Mouse (Mus musculus) spleen, embryonic (tissue): ENCODE results near the gene Alk.

Experiments
- CTCF ChIA-PET: fragments of 350-600 bp; sonication (Branson Sonifier 250); formaldehyde crosslinking; loops from one replicate; lab custom pipeline; 2022; lab: Charles Lee

Gene Alk

DNA sequence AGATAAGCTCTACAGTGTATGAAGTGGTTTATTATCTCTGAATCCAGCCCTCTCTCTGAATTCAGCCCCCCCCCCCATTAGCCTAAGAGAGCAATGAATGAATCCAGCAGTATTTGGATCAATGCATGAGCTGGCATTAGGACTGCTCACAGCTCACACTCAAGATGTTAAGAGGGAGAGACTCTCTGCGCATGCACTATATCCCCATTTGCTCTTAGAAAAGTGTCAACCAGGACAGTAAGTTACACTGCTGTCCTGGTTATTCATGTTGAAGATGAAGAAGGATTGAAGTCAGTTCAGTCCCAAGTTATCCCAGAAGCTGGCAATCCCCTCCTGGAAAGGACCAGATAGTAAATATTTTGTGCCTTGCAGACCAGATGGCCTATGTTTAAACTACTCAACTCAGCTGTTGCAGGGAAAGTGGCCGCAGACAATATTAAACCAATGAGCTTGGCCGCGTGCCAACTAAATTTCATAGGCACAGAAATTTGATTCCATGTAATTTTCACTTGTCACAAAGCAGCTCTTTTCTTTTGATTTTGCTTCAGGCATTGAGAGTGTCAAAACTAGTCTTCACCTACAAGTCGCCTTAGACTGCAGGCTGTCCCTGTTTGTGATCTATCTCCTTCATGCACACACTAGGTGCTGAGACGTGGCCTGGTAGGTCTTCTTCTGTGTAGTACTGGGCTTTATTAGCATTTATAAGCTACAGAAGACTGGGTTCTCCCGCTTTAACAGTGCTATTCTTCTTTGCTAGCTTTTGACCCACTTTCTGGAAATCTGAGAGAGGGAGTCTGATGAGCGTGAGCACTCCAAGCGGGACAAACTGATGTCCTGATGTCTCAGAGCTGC lies 339.0 kb downstream of the Alk start:
- CTCF ChIA-PET = no interaction called here

DNA sequence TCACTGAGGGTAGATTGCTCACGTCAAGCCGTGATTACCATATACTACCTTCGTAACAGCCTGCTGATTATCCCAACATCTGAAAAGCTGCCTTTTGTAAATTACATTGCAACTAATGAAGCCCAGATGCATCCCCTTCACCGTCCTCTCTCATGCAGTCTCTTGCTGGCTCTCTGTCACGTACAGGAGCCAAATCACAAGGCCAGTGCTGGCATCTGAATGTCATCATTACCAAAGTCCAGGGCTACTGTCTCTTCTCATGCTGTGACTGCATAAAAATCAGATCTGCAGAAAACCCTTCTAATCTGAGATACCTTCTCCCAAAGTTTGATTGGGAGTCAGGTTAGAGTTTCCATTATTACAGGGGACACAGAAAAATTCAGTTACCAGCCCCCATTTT lies 351.0 kb downstream of the Alk start:
- CTCF ChIA-PET = no interaction called here

DNA sequence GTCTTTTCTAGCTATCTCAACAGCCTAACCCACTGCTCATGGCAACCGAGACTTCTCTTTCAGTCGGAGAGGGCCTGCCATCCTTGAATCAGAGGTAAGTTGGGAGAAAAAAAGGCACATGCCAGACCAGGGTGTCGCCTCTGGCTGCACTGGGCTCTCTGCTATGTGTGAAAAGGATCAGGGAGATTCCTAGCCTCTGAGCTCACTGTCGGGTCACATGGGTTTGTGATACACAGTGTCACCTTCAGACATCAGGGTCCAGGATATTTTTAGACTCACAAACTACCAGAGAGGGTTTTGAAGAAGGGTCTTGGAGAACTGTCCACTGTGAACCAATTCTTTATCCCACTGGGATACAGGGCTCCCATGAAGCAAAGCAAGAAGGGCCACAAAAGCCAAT lies 352.9 kb downstream of the Alk start:
- CTCF ChIA-PET = no interaction called here

DNA sequence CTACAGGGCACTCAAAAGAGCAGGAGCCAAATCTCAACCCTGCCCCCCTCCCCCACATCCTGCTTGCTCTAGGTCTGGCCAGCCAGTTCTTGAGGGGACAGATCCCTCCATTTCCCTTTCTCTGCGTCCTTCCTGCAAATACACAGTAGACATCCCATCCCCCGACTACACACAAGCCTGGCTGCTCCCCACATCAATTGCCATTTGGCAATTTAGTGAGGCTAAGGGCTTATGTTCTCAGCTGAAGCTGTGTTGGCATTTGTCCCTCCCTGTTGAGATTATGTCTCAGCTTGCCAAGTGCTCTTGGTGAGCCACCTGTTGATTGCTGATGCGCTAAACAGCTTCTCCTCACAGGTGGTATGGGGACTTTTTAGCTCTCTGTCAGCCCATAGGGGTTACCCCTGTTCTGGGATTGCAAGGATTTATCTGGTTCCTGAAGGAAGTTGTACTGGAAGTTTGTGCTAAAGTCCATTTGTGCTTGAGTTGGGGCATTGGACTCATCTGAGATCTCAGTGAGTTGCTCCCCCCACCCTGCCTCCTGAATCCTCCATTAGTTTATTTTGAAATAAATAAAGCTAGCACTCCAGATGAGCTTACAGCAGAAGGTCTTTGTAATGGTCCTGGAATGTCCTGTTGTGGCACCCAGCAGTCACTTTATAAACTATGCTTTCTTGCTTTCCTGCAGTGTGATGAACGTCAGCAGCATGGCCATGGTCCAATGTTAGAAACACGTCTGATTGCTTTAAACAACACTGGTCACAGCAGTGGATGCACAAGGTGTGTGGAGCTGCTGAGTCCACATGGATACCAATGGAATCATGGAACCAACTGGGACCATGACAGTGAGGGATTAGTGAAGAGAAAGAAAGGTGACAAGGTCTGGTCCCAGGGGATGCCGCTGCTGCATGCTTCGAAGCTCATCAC lies 353.7 kb downstream of the Alk start:
- CTCF ChIA-PET = no interaction called here

DNA sequence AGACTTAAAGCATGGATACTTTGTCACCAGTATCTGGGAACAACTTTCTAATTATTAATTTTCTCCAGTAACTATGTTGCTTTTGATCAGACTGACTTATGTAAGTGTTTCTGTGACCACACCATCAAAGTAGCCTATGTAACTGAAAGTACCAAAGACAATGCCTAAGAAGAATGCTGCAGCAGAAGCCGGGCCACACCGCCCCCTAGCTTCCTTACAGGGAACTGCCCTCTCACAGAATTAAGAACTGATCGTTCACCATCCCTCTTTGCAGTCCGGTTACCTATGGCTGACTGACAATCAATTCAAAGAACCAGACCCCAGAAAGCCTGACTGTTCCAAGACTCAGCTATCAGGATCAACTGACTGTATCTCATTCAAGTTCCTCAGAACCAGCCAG lies 362.4 kb downstream of the Alk start:
- CTCF ChIA-PET = no interaction called here

DNA sequence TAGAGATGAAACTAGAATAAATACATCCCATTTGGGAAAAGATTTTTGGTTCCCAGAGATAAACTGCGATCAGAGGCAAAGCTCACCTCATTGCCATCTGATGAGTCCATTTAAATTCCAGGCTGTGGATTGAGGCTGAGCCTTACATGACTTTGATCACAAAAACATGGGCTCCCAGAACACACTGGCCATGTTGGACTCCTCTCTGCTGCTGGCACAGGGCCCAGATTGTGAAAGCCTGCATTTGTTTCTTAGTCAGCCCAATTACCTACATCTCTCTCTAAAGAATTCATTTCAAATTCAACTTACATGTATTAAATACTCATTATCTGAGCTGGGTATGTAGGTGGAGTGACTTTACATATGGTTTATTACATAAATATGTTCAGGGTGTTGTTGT lies 367.1 kb downstream of the Alk start:
- CTCF ChIA-PET = no interaction called here

DNA sequence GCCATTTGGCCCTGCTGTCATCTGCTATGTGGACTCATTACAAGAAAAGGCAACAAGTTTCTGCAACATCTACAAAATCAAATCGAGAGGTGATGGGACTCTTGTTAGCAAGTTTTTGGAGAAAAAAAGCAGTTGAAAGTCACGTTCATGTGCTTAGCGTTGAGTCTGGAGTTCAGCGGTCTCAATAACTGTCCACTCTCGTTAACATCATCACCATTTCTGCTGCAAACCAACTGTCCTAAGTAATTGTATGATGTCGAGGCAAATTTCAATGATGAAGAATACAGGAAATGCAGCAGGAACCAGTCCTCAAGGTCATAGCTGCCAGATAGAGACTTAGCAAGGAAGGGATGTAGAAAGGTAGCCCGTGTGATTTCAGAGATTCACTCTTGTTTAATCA lies 373.5 kb downstream of the Alk start:
- CTCF ChIA-PET = no interaction called here

DNA sequence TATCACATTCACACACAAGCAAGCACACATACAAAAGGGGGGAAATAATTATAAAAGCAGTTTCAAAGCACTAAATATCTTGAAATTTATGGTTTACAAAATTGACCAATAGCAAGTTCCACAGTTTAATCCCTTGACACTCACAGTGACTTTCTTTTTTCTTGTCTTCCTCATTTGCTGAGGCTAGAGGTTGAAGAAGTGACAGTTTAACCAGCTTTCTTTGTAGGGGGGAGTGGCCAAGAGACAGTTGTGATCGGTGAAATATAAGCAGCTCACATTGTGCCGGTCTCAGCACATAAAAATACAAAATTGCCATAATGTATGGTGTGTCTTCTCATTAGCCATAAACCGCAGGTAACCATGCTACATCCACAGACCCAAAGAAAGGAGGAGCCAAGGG lies 385.6 kb downstream of the Alk start:
- CTCF ChIA-PET = no interaction called here

DNA sequence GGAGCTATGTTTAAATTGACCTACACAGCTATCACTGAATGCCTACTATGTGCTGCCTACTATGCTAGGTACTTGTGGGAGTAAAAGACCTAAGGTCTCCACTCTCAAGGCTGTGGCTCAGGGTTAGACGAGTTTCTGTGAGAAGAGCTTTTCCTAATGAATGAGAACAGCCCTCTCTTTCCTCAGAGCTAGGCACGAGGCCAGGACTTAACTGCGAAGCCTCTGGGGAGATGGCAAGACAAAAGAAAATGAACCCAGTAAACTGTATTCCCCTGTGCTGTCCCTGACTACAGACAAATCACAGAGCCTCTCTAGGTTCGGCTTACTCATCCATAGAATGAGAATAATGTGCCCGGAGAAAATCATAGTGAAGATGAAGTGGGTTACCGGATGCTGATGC lies 406.9 kb downstream of the Alk start:
- CTCF ChIA-PET = no interaction called here

DNA sequence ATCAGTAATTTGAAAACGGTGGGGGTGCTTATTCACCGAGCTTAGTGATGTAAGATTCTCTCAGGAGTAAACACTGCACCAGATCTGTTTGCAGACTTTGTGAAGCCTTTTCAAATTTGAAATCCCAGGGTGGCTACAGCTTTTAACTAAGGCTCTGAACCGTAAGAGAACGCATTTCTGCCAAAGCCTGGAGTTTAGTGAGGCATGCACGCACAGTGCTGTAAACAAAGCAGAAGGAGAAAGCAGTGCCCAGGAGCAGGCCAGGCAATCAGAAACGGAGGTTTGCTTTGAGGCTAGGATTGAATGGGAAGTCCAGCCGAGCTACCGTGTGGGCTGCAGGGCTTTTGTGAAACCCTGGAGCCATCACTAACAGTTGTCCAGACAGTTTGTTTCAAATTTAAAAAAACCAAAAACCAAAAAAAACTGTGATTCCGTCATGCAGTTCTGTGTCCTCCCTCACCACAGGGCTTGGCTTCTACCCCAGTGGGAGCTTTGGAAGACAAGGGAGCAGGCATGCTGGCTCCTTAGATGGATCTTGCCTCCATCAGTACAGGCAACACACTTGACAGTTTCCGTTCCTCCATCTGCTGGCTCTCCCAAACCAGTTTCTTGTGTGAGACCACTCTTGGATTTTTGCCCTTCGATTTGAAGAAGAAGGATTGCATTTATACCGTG lies 409.3 kb downstream of the Alk start:
- CTCF ChIA-PET = no interaction called here

DNA sequence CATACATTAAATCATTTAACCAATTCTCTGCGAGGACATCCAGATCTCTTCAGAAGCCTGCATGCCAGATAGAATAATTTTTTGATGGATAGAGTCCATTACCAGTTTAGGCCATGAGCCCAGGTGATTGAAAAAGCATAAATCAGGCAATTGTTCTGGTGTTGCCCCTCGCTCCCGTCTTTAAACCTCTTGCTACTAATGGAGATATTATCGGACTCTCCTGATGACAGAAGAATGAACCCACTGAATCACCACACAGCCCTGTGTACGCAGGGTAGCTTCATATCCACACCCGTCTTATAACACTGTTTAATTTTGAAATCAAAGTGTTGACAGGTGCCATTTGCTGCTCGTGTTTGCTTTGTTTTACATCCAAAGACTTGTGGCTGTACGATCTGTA lies 413.9 kb downstream of the Alk start:
- CTCF ChIA-PET = no interaction called here

DNA sequence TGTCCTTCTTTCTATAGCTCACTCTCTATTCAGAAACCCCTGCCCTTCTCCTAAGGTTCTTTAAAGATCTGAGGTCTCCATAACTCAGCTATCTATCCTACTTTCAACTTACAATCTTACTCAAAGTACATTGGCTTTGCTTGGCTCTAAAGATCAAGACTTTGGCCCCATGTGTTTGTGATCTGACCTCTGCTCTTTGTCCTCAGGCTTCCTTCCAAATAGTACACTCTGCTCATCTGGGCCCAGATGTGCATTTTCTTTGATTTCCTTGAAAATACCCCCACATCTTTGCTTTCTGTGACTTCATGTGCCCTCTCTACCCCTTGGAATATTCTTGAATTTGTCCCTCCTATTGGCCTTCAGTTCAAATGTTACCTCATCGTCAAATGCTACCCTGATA lies 417.4 kb downstream of the Alk start:
- CTCF ChIA-PET = no interaction called here

DNA sequence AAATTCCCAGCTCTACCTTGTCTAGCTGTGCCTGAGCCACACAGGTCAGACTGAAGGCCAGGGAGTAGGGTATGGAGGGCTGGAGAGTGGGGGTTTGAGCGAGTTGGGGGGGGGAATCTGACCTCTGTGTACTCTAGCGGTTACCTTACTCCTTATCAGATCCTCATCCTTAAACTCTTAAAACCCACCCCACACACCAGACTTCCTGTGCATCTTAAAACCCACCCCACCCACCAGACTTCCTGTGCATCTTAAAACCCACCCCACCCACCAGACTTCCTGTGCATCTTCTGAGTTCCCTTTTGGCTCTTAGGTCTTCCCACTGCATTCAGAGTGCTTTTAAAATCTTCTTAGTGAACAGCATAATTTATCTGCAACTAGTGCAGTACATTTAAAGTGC lies 422.0 kb downstream of the Alk start:
- CTCF ChIA-PET = interaction anchor here (0.6 kb wide), 1 partner anchor 72 kb away, joined by 4 read pairs; no protein-coding TSS in a partner anchor

DNA sequence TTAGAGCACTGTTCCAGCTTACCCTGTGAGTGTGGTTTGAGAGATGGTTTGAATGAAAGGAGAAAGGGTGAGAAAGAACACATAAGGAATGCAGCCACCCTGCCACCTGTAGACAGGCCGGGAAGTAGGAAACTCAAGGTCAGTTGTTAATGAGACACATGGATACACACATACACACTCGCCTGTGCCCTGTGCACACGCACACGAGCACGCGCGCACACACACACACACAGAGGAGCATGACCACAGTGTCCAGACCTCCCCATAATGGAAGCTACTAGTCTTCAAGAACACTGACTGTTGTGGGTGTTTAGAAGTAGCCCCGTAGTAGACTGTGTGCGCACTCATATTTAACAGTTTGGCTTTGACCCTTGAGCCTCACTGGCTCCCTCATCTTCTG lies 424.2 kb downstream of the Alk start:
- CTCF ChIA-PET = no interaction called here

DNA sequence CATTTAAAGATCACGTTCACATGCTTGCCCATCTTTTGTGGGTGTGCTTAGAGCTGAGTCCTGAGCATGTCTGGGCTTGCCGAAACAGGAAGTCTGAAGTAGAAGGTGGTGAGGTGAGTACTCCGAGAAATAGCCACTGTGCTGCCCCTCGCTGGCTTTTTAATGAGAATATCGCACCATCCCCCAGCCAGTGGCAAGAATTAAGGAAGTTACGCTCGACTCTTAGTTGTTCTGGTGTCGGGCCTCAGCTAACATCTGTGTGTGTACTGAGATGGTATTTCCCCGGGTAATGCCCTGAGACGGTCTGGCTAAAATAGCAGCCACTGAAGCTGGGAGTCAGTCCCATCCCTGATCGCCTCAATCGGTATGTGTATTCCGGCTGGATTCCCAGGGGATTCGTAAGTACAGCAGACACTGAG lies 424.7 kb downstream of the Alk start:
- CTCF ChIA-PET = no interaction called here

DNA sequence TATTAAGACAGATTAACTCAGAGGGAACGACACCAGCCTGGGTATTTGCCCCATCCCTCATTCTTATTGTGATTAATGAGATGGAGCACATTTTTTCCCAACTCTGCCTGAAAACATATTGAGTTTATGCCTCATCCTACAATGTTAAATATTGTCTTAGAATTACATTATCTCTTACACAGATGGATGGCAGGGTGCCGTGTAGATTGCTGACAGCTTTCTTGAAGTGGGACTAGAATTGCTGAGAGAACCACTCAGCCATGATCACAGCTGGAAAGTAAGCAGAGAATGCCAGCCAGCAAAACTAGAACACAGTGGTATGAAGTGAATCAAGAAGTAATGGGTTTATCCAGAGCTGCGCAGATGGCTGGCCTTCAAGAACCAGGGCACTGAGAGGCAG lies 430.6 kb downstream of the Alk start:
- CTCF ChIA-PET = no interaction called here

DNA sequence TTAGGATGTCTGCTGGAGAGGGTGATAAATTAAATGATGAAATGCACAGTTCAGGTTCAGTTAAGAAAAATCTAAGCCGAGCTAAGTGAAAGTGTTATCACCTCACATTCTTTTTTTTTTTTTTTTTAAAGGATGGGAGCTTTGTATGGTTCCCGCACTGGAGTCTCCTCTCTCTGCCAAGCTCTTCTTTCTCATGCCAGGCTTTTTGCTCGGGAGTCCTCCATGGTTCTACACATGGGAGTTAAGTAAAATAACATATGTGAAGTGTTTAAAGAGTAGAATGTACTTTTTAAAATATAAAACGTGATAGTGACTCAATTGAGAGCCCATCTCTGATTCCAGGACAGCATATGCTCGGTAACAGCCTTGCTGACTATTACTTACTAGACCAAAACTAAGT lies 436.3 kb downstream of the Alk start:
- CTCF ChIA-PET = no interaction called here

DNA sequence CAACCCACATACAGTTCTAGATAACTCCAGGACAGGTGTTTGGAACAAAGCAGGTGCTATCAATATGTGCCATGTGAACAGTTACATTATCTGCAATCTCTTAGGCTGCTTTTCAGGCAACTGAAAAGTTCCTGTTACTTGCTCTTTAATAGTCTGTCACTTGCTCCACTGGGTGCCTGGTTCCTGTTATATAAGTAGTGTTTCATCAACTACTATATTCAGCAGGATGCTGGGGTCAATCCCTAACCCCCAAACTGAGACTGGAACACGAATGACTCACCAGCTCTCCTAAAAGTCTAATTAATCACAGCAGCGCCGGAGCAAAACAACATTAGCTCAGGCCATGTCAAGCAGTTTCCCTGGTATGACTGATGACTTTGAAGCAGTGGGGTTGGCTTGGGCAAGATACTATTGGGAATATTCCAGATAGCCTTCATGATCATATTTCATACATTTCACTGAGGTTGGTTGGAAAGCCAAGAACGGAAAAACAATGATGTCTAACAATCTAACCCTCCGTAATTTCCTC lies 445.5 kb downstream of the Alk start:
- CTCF ChIA-PET = no interaction called here

DNA sequence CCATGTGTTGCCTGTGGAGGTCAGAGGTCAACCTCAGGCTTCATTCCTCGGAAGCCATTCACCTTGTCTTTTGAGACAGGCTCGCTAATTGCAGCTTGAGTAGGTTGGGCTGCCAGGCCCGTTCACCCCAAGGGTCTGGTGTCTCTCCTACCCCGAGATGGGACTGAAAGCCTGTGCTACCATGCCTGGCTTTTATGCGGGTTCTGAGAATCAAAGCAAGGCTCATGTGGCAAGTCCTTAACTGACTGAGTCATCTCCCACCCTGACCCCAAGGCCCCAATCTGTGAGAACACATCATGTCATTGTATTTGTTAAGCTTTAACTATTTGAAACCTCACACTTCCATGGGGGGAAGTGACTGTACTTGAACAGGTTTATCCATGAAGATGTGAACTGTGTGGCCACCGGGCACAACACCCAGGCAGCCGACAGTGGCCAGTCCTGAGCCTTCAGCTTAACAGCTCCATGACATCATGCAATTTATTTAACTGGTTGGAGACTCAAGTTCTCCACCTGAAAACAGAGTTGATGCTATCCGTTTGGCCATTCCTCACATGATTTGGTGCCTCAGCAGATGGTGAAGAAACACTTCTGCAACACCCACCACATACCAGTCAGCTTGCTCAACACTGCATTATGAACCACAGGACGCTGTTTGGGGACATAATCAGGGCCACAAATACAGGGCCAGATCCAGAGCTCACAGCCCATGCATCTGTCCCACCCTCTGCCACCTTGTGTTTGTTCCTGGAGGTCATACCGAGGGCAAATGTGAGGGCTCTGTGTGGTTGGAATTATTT lies 446.4 kb downstream of the Alk start:
- CTCF ChIA-PET = no interaction called here

DNA sequence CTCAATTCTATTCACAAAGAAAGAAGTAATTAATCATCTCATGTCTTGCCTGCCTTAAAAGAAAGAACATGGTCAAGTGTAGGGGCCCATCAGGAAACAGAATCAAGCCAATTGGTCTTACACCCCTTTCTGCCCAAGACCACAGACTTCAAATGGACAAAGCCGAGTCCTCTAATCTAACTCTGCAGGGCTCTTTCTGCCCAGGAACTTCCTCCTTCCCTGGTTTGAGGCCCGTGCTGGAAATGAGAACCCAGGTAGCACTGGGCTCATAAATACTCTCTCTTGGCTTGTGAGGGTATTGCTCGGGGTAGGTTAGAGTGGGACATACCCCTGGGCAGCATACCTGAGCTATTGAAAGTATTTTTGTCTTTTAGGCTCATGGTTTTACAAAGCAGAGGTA lies 451.4 kb downstream of the Alk start:
- CTCF ChIA-PET = no interaction called here

DNA sequence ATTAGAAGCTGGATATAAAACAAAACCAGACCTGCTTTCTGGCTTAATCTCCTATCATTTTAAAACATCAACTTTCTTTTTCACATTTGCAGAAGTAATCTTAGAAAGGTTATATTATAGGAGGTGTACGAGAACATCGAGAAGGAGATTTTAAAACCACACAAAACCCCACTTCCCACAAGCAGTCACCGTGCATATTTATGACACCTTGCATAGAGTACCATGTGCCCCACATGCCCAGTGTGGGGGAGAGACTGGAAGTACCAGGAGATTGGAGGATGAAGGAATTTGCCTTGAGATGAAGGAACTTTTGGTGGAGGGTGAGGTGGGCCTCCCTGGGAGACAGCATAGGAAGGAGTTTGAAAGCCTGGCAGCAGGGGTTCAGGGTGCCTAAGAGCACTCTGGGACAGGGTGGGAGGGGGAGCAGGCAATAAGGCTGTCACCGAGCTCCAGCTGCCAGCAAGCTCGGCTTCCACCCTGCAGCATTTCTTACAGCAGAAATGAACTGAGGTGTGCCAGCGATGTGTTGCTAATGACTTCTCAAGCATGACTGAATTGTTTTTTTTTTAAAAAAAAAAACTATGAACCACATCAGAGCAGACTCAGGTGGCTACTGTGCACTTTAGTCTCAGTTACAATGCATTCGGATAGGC lies 459.4 kb downstream of the Alk start:
- CTCF ChIA-PET = no interaction called here
